Mouse (Mus musculus) G1E (cell line): ENCODE results near the gene Hoxa3.

Source experiments
- CTCF ChIP-seq: IDR thresholded peaks from 2 replicates; pipeline ENCODE4 v1.5.1; 2012; ENCODE audit warnings: low read depth, low read length, inconsistent platforms, mixed read lengths
- GATA1 ChIP-seq: IDR thresholded peaks from 2 replicates; pipeline ENCODE4 v1.6.1; 2012; ENCODE audit warnings: borderline replicate concordance, low read length, inconsistent platforms, mixed read lengths
- POLR2AphosphoS5 ChIP-seq: IDR thresholded peaks from 2 replicates; pipeline ENCODE4 v1.6.1; 2012; ENCODE audit warnings: low read depth, low read length, inconsistent platforms; ENCODE audit not compliant: insufficient replicate concordance
- TAL1 ChIP-seq: conservative IDR thresholded peaks from 2 replicates; pipeline ENCODE4 v1.6.1; 2012; ENCODE audit warnings: low read depth, low read length, inconsistent platforms, mixed read lengths

DNA sequence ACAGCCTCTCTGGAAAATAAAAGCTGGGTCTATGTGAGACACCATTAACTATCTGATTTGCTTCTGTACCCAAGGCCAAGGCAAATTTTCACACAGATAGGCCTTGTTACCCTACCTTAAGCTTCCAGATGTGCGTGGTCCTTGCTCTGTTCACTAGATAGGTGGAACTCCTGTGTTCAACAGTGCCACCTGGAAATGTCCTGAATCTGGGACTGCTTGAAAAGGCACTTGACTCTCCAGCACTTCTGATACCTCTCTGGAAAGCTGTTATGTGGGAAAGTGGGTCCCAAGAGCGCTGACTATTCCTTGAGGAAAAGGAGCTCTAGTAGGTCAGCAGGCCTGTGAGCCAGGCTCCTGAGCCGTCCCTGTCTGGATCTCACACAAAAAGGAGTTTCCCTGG is 23.7 kb upstream of the Hoxa3 start:
- TF ChIP-seq CTCF (no peak), GATA1 (no peak), TAL1 (no peak), POLR2AphosphoS5 (no peak)
